Mouse (Mus musculus): ENCODE results near the gene Mpzl1. TPM values are rescaled to one million over a fixed set of nuclear protein-coding genes. Genes with fewer than 3 reads are reported as not detected.

The Mpzl1 gene
- total and polyA plus RNA-seq, 3 experiments, result 15.1 to 19.7 (median 18.3) TPM

DNA sequence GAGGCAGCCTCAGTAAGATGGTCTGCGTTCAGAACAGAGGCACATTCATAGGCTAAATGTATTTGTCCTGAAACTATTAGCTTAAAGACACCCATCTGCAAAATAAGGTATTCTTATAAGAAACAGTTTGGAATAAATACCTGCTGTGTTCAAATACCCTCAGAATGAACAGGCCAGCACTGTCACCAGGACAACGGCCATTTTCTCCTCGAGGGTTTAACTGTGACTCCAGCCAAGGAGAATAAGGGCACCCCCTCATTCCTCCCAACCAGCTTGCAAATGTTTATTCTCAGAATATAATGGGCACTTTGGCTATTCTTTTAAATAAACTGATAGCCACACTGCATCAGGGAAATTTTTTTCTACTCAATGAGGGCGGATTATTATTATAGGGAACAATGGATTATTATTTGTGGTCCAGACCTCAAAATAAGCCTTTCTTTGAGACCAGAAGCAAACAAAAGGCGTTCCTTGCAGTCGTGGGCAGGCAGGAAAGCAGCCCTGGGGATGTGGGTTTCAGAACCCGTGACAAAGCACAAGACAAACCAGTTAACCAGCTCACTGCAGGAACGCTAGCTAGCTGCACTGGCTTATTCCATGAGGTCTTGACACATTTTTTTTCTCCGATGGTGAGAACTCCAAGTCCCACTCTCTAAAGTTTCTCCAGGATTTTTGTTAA is 23.9 kb downstream of the Mpzl1 start:
- Histone ChIP-seq H3K9ac (ENCODE audit: low read depth, low read length) (no peak overlapping the region), H3K4me3 (no peak overlapping the region), H3K36me3 (ENCODE audit: control insufficient read depth, insufficient read depth, low read length) (no peaks in the 10 kb centered on the region), H3K4me1 (ENCODE audit: control insufficient read depth, insufficient read depth, low read length) (peaks cover 1% of the 10 kb centered on the region; the same call in 1 of the 2 replicates), H3K27me3 (ENCODE audit: control insufficient read depth, insufficient read depth, low read length) (no peaks in the 10 kb centered on the region), H3K27ac (peak overlapping the region; percentile 54), H3K79me2 (replicated peaks; ENCODE audit: control insufficient read depth, insufficient read depth, low read length) (no peaks in the 10 kb centered on the region)
- 57% methylated on average over 9 of the region's 9 CpGs for WGBS
- no peak for TF ChIP-seq CTCF (IDR thresholded peaks at IDR 0.05)
- TF ChIP-seq EP300 (IDR thresholded peaks at IDR 0.05; ENCODE audit: insufficient read depth, low read depth, low read length), result no peak
- TF ChIP-seq POLR2A (IDR thresholded peaks at IDR 0.05; ENCODE audit: insufficient read depth, low read depth, low read length), result no peak
- no peak for DNase-seq
- intact Hi-C loops (cut with DNase I), result no loop called here

DNA sequence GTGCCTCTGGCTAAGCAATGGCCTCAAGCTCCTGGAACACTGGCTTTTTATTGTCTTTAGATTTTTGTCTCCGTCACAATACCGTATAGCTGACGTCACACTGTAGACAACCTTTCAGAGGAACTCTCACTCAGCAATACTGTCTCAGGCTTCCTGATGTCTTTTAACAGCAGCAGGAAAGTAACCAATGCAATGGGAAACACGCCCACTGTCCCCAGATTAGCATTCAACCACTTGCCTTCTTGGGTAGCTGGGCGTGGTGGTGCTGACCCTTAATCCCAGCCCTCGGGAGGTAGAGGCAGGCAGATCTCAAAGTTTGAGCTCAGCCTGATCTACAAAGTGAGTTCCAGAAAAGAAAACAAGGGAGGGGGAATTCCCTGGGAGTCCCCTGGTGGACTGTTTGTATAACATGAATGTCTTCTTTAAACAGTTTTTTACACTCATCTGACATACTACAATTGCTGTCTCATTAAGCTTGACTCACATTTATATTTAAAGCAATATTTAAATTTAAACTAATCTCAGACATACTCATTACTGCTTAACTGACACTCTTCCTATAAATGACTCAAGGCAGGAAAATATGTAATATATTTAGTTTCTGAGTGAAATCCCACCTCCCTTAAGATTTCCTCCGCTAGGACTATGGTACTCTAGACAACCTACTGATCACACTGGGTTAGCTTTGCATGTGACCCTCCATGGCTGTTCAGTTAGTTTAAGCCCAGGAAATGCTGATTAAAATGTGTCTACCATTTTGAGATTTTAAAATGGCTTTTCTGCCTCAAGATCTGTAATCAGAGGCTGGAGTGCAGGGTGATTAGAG is 24.6 kb downstream of the Mpzl1 start:
- TF ChIP-seq CTCF (IDR thresholded peaks at IDR 0.05) (0 out of 2 replicates have a peak, but pooled peaks have one; percentile 9), POLR2A (IDR thresholded peaks at IDR 0.05; ENCODE audit: insufficient read depth, low read depth, low read length) (no peak)
- no peaks in the 10 kb centered on the region for H3K27me3 ChIP-seq (ENCODE audit: control insufficient read depth, insufficient read depth, low read length)
- peaks cover 1% of the 10 kb centered on the region; the same call in 1 of the 2 replicates for H3K4me1 ChIP-seq (ENCODE audit: control insufficient read depth, insufficient read depth, low read length)
- H3K4me3 ChIP-seq, result no peak overlapping the region
- DNase-seq, result no peak
- H3K79me2 ChIP-seq (replicated peaks; ENCODE audit: control insufficient read depth, insufficient read depth, low read length), result no peaks in the 10 kb centered on the region
- H3K36me3 ChIP-seq (ENCODE audit: control insufficient read depth, insufficient read depth, low read length), result no peaks in the 10 kb centered on the region
- H3K9ac ChIP-seq (ENCODE audit: low read depth, low read length), result no peak overlapping the region
- intact Hi-C loops (cut with DNase I), result no loop called here
- 53% methylated on average over 7 of the region's 7 CpGs for WGBS
- H3K27ac ChIP-seq, result peak overlapping the region; percentile 3; the same call in 1 of the 2 replicates

DNA sequence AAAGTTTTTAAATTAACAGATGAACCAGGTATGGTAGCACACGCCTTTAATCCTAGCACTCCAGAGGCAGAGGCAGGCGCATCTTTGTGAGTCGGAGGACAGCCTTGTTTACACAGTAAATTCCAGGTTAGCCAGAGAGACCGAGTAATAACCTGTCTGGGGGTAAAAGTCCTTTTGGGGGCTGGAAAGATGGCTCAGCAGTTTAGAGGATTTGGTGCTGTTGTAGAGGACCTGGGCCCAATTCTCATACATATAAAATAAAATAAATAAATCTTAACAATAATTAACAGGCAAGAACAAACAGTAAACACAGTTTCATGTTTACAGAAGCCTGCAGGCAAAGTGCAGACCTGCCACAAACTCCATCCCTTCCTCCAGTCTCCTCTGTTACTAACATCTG is 25.4 kb downstream of the Mpzl1 start:
- intact Hi-C loops (cut with DNase I), result no loop called here
- Histone ChIP-seq H3K27me3 (ENCODE audit: control insufficient read depth, insufficient read depth, low read length) (no peaks in the 10 kb centered on the region), H3K79me2 (replicated peaks; ENCODE audit: control insufficient read depth, insufficient read depth, low read length) (no peaks in the 10 kb centered on the region), H3K27ac (no peak overlapping the region), H3K4me3 (no peak overlapping the region), H3K9ac (ENCODE audit: low read depth, low read length) (no peak overlapping the region), H3K4me1 (ENCODE audit: control insufficient read depth, insufficient read depth, low read length) (peaks cover 1% of the 10 kb centered on the region; the same call in 1 of the 2 replicates), H3K36me3 (ENCODE audit: control insufficient read depth, insufficient read depth, low read length) (no peaks in the 10 kb centered on the region)
- TF ChIP-seq POLR2A (IDR thresholded peaks at IDR 0.05; ENCODE audit: insufficient read depth, low read depth, low read length) (no peak), CTCF (IDR thresholded peaks at IDR 0.05) (no peak), EP300 (IDR thresholded peaks at IDR 0.05; ENCODE audit: insufficient read depth, low read depth, low read length) (no peak)
- WGBS, result 94% methylated on average over 4 of the region's 4 CpGs
- no peak for DNase-seq

DNA sequence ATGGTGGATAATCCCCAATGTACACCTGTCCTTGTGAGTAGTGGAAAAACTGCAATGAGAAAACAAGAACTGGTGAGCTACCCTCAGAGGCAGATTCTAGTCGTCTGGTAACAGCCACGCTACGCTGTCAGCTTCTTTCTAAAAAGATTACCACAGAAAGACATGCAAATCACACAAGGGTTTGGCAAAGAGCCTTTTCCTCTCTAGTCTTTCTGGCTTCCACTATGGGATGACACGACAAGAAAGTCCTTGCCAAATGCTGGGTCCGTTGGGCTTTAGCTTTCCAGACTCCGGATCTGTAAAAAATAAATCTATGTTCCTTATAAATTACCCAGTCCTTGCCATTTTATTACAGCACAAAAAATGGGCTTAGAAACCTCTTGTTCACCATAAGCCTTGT is 28.6 kb downstream of the Mpzl1 start:
- TF ChIP-seq EP300 (IDR thresholded peaks at IDR 0.05; ENCODE audit: insufficient read depth, low read depth, low read length) (no peak), CTCF (IDR thresholded peaks at IDR 0.05) (no peak), POLR2A (IDR thresholded peaks at IDR 0.05; ENCODE audit: insufficient read depth, low read depth, low read length) (no peak)
- no peaks in the 10 kb centered on the region for H3K27me3 ChIP-seq (ENCODE audit: control insufficient read depth, insufficient read depth, low read length)
- WGBS, result 49% methylated on average over 6 of the region's 6 CpGs
- intact Hi-C loops (cut with DNase I), result loop anchor here (2.0 kb wide), 1 partner anchor 17 kb away; no protein-coding TSS in a partner anchor
- no peaks in the 10 kb centered on the region for H3K79me2 ChIP-seq (replicated peaks; ENCODE audit: control insufficient read depth, insufficient read depth, low read length)
- no peak overlapping the region for H3K9ac ChIP-seq (ENCODE audit: low read depth, low read length)
- H3K4me1 ChIP-seq (ENCODE audit: control insufficient read depth, insufficient read depth, low read length), result no peaks in the 10 kb centered on the region; the same call in 1 of the 2 replicates
- no peak for DNase-seq
- no peak overlapping the region for H3K27ac ChIP-seq
- no peaks in the 10 kb centered on the region for H3K36me3 ChIP-seq (ENCODE audit: control insufficient read depth, insufficient read depth, low read length)
- H3K4me3 ChIP-seq, result no peak overlapping the region

DNA sequence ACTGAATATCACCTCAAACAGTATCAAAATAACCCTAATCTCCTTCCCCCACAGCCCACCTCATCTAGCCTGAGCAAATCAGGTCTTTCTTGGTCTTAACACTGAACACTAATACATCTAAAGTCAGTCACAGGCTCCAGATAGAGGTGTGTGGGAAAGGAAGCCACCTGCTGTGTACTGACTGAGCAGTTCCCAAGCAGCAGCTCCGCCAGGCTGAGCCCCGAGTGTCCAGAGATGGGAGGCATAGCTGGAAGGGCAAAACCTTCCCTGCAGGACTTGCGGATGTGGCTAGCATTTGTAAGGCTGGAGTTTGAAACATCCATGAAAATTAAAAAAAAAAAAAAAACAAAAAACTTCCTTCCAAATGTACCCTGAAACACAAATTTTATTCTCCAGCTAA is 29.2 kb downstream of the Mpzl1 start:
- TF ChIP-seq EP300 (IDR thresholded peaks at IDR 0.05; ENCODE audit: insufficient read depth, low read depth, low read length) (no peak), POLR2A (IDR thresholded peaks at IDR 0.05; ENCODE audit: insufficient read depth, low read depth, low read length) (no peak), CTCF (IDR thresholded peaks at IDR 0.05) (no peak)
- intact Hi-C loops (cut with DNase I), result loop anchor here (2.0 kb wide), 1 partner anchor 16 kb away; no protein-coding TSS in a partner anchor
- Histone ChIP-seq H3K27me3 (ENCODE audit: control insufficient read depth, insufficient read depth, low read length) (no peaks in the 10 kb centered on the region), H3K4me1 (ENCODE audit: control insufficient read depth, insufficient read depth, low read length) (no peaks in the 10 kb centered on the region; the same call in 1 of the 2 replicates), H3K79me2 (replicated peaks; ENCODE audit: control insufficient read depth, insufficient read depth, low read length) (no peaks in the 10 kb centered on the region), H3K4me3 (no peak overlapping the region), H3K27ac (no peak overlapping the region), H3K9ac (ENCODE audit: low read depth, low read length) (no peak overlapping the region), H3K36me3 (ENCODE audit: control insufficient read depth, insufficient read depth, low read length) (no peaks in the 10 kb centered on the region)
- WGBS, result 93% methylated on average over 3 of the region's 3 CpGs
- no peak for DNase-seq

All from heart, adult 2 months (tissue).